Mouse (Mus musculus) left cerebral cortex, postnatal 10 days (tissue): ENCODE measurements around the gene Ntng2. TPM values are rescaled to one million over a fixed set of nuclear protein-coding genes. Genes with fewer than 3 reads are reported as not detected.
A peak's percentile ranks its signal among the peaks of the same experiment; 100 is the strongest.

Source experiments
- DNase-seq, 2 experiments: peaks; one replicate each; pipeline ENCODE4 v3.0.0; 2021 to 2022; ENCODE audit warnings: low spot score in 2 of 2, mixed read lengths in 1 of 2; ENCODE audit errors: extremely low spot score in 1 of 2
- intact Hi-C: fragments of 180-260 bp; cut with DNase I; formaldehyde crosslinking; loops from one replicate; pipeline ENCODE4 v1.15.1; 2025
- total RNA-seq, 2 experiments: library from RNA; stranded (reverse); gene quantifications; 2 replicates each; pipeline ENCODE4 v1.2.3; 2021

Ntng2 gene
- total RNA-seq, 2 experiments from 2014 or later, result 117 to 119 TPM

DNA sequence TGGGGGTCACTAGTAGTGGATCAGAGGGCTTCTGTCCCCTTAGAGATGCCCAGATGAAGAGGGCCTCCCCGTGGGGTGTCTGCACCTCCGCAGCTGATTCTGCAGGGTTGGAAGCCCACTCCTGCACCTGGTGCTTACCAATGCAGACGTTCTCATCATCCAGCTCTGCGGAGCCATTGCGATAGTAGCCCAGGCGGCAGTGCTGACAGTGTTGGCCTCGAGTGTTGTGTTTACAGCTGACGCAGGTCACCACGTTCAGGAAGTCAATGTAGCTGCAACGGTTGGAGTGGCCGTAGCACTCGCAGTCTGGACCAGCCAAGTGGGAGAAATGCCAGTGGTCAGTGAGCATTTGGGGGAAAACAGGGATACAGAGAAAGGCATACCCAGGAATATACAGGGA is 56.0 kb downstream of the Ntng2 start:
- intact Hi-C loops, result loop anchor here (5.0 kb wide), 1 partner anchor 385 kb away; no protein-coding TSS in a partner anchor
- peak in 1 of 2 experiments; percentile 15 for DNase-seq

- peak; percentile 22 to 78 for DNase-seq
- intact Hi-C loops, result loop anchor here (5.0 kb wide), 1 partner anchor 387 kb away; no protein-coding TSS in a partner anchor
These were observed 58.0 kb downstream of the Ntng2 start for GRCm38 (mm10) chr2:29194547-29195463.

DNA sequence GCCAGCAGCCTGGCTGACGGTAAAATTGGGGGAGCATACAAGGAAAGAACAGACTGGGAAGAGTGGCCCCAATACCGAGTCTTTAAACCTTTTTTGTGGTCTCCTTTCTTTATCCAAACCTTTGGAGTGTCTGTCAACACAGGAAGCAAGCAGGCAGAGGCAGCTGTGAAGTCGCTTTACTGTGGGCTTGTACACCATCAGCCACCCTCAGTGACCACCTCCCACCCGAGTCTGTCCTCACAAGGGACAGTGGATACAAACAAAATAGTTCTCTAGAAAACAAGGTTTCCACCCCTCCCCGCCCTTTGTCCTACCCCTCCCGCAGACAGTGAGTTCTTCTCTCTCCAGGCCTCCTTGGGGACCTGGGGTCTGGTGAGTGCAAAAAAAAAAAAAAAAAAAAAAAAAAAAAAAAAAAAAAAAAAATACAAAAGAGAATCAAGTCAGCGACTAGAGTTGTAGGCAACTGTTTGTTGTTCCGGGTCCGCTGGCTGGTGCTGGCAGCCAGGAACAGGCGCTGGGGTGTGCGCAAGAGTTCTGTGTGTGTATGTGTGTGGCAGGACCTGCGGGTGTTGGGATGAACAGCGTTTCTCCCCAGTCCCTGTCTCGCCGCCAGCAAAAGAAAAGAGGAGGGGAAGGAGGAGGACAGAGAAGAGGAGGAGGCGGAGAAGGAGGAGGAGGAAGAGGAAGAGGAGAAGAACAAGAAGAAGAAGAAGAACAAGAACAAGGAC is 58.8 kb downstream of the Ntng2 start:
- no peak for DNase-seq
- intact Hi-C loops, result no loop called here

DNA sequence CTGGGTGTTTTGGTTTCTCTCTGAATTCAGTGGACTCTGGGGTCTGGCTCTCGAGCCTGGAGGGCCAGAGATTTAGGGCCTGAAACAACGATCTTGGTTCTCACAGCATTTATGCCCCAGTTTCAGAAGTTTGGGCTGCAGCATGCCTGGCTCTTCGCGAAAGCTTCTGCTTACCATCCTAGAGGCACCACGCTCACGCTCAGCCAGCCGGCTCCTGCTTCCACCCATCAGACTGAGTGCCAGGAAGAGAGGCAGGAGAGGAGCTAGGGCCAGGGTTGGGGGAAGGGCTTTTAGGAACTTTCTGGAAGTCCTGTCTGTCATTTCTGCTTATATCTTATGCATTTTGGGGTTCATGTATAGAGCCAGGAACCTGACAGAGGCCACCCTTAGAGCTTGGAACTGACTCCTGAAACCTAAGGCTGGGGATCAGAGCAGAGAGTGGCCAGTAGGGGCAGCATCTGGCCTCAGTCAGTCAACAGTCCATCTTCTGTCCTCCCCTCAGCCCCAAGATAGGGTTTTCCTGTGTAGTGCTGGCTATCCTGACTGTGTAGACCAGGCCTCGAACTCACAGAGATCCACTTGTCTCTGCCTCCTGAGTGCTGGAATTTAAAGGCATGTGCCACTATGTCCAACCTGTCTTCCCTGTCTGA is 60.1 kb downstream of the Ntng2 start:
- no peak for DNase-seq
- intact Hi-C loops, result no loop called here

- DNase-seq, result no peak
- intact Hi-C loops, result no loop called here
These were observed 61.3 kb downstream of the Ntng2 start for GRCm38 (mm10) chr2:29191216-29192215.

DNA sequence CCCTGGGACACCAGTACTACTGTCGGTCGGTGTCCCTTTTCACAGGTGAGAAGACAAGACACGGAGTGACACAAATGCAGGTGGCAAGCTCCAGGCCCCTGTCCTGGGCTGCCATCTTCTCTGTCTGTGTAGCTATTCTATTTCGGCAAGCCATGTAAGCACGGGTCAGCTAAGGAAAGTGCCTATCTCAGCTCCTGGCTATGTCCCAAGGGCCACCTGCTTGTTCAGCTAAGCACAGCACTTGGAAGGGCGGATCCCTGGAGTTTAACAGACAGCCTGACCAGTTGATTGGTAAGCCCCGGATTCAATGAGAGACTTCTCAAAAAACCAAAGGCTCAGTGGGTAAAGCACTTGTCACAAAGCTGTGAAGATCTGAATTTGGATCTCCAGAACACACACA is 62.4 kb downstream of the Ntng2 start:
- intact Hi-C loops, result no loop called here
- no peak for DNase-seq

DNA sequence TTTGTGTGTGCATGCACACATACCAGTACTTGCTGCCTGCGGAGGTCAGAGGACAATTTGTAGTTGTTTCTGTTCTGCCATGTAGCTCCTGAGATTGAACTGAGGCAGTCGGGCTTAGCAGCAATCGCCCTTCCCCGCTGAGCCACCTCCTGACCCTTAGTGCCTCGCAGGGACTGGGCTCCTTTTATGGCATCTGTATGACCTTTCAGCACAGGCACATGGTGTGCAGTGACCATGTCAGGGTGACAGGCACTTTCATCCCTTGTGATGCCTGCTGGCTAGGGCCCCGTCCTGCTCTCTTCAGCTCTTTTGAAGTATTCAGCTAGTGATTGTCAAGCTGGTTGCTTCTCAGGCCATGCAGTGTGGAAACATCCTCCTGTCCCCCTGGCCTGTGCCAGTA is 66.6 kb downstream of the Ntng2 start:
- intact Hi-C loops, result no loop called here

DNA sequence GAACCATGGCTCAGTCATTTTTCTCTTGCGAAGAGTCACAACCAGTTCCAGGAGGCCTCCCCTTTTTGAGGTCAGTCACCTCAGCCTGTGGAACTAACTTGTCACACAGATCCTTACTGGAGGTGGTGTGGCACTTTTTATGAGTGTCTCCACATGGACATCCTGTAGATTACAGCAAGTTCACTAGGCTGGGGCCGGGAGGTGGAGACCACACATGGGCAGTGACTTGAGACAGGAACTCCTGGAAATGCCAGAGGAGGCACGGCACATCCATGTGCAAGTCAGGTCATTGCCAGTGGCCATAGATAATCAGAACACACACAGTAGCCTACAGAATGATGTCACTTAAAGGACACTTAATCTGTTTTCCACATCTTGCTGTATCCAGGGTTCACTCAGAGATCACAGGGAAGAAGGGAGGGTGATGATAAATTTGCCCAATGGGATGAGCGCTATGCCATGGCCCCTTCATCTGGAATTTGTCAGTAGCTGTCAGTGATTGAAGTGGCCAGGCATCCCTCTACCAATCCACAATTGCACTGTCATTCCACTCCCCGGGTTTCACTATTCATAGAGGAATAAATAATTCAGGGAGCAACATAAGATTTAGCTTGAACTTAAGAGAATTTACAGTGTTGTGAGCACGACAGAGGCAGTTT is 69.4 kb downstream of the Ntng2 start:
- intact Hi-C loops, result no loop called here
- no peak for DNase-seq

More for the DNA sequence above, 66.6 kb downstream of the Ntng2 start:
- DNase-seq, result no peak

- intact Hi-C loops, result no loop called here
- no peak for DNase-seq
These were observed 71.7 kb downstream of the Ntng2 start for GRCm38 (mm10) chr2:29181111-29181510.

GRCm38 (mm10) chr2:29179810-29180209 is 73.0 kb downstream of the Ntng2 start:
- DNase-seq, result no peak
- intact Hi-C loops, result no loop called here

- intact Hi-C loops, result no loop called here
These were observed 77.9 kb downstream of the Ntng2 start for GRCm38 (mm10) chr2:29174887-29175286.

DNA sequence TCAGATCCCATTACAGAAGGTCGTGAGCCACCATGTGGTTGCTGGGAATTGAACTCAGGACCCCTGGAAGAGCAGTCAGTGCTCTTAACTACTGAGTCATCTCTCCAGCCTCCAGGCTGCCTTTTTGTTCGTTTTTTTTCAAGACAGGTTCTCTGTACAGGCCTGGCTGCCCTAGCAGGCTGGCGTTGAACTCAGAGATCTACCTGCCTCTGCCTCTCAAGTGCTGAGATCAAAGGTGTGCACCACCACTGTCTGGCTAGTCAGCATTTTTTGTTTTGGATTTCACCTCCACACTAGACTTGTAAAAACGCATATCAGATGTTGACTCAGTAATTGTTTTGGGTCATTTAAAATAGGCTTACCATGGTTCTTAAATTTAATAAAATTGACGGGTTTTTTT is 84.7 kb downstream of the Ntng2 start:
- intact Hi-C loops, result no loop called here
- DNase-seq, result no peak

More at GRCm38 (mm10) chr2:29174887-29175286, 77.9 kb downstream of the Ntng2 start:
- no peak for DNase-seq

GRCm38 (mm10) chr2:29151941-29152340 is 100.9 kb downstream of the Ntng2 start:
- intact Hi-C loops, result loop anchor here (10.0 kb wide), 1 partner anchor 467 kb away; no protein-coding TSS in a partner anchor

More at GRCm38 (mm10) chr2:29151941-29152340, 100.9 kb downstream of the Ntng2 start:
- DNase-seq, result no peak

Other genes starting within 250 kb of the Ntng2 start
- 1 to 10 TPM in 1 of 2 experiments, under 1 TPM in 1; 0.91 to 1.1 TPM for gene Cfap77, start 197.9 kb downstream of the Ntng2 start, total RNA-seq
- 1 to 10 TPM; 9.1 to 9.6 TPM for gene Ttf1, start 192.7 kb downstream of the Ntng2 start, total RNA-seq
- gene Setx, start 128.8 kb downstream of the Ntng2 start, total RNA-seq, result 10 to 100 TPM; 49.9 to 60.9 TPM
- 10 to 100 TPM; 33.5 to 37.9 TPM for gene Med27, start 93.8 kb upstream of the Ntng2 start, total RNA-seq